Mouse (Mus musculus) liver, embryonic 13.5 days (tissue): ENCODE measurements around the gene Bend6. TPM values are rescaled to one million over a fixed set of nuclear protein-coding genes. Genes with fewer than 3 reads are reported as not detected.

ENCODE experiments used
- polyA plus RNA-seq: library from polyadenylated mRNA; unstranded; fragments of >200 nt; fragmentation: Nextera tagmentation; extraction: Ambion mirVana; gene quantifications from 2 replicates; pipeline ENCODE4 v1.2.1, GENCODE M21; 2015

Bend6 gene
- polyA plus RNA-seq, 1 experiment from 2014 or later = 1.2 TPM

Other genes starting within 250 kb of the Bend6 start
- 43.2 and 49.5 TPM in 2 replicates for gene Prim2, start 238.0 kb downstream of the Bend6 start, polyA plus RNA-seq
- gene Rab23, start 187.9 kb downstream of the Bend6 start, polyA plus RNA-seq = 4.8 and 5.6 TPM in 2 replicates
- gene Bag2, start 150.0 kb downstream of the Bend6 start, polyA plus RNA-seq = 63.2 and 72.5 TPM in 2 replicates
- gene Zfp451, start 93.2 kb downstream of the Bend6 start, polyA plus RNA-seq = 6.3 and 7.3 TPM in 2 replicates
- gene Dst, start 409 bp upstream of the Bend6 start, polyA plus RNA-seq = 3.2 and 3.3 TPM in 2 replicates